Mouse (Mus musculus) adrenal gland, postnatal 36 days (tissue): ENCODE data around the gene Ifna14. TPM values are rescaled to one million over a fixed set of nuclear protein-coding genes. Genes with fewer than 3 reads are reported as not detected.
A peak's percentile ranks its signal among the peaks of the same experiment; 100 is the strongest.
"Not testable (repeated sequence)": the region's sequence is repeated elsewhere in the genome, so short reads cannot be mapped to it uniquely, and the experiment has no call there.

Experiments used
- DNase-seq, 2 experiments: peaks; one replicate each; pipeline ENCODE4 v3.0.0; 2021; ENCODE audit warnings: mixed read lengths in 1 of 2
- long read RNA-seq, 2 experiments: library from polyadenylated mRNA; stranded (forward); transcript quantifications; one replicate each; pipeline ENCODE4 v2.0.0; 2021; ENCODE audit warnings: borderline sequencing depth in 2 of 2
- total RNA-seq, 2 experiments: library from RNA; stranded (reverse); gene quantifications; 2 replicates each; pipeline ENCODE4 v1.2.3; 2021

The Ifna14 gene
- not detected for total RNA-seq
- long read RNA-seq, experiment 1 = 0 reads
- long read RNA-seq, experiment 2 = 0 reads

- no peak for DNase-seq
Measured at GRCm38 (mm10) chr4:88571698-88572097, at the start of gene Ifna14. TSS of gene Ifna14 (minus strand) at chr4:88571798.

GRCm38 (mm10) chr4:88603276-88603675 is 31.7 kb upstream of the Ifna14 start, which contains the start of gene Ifna12:
TSS of gene Ifna12 (minus strand) at chr4:88603376.
- DNase-seq = no peak

- DNase-seq = no peak
Measured at GRCm38 (mm10) chr4:88592285-88592684, 20.7 kb upstream of the Ifna14 start, which contains the start of gene Ifna9. TSS of gene Ifna9 (minus strand) at chr4:88592385.

GRCm38 (mm10) chr4:88561791-88562190 is 9.8 kb downstream of the Ifna14 start:
- DNase-seq = no peak

GRCm38 (mm10) chr4:88558145-88558544 is 13.5 kb downstream of the Ifna14 start, which contains the start of gene Ifna15:
TSS of gene Ifna15 (minus strand) at chr4:88558245.
- not testable (repeated sequence) for DNase-seq

GRCm38 (mm10) chr4:88550161-88550945 is 21.2 kb downstream of the Ifna14 start:
- peak; percentile 82 to 90 for DNase-seq

- peak in 1 of 2 experiments; percentile 15 for DNase-seq
Measured at GRCm38 (mm10) chr4:88547986-88548385, 23.6 kb downstream of the Ifna14 start.

GRCm38 (mm10) chr4:88543649-88544234 is 27.9 kb downstream of the Ifna14 start:
- DNase-seq = peak in 1 of 2 experiments; percentile 16

GRCm38 (mm10) chr4:88537328-88537727 is 34.3 kb downstream of the Ifna14 start:
- peak; percentile 10 to 31 for DNase-seq

GRCm38 (mm10) chr4:88536640-88537039 is 35.0 kb downstream of the Ifna14 start:
- DNase-seq = peak; percentile 81

- no peak for DNase-seq
Measured at GRCm38 (mm10) chr4:88535742-88536141, 35.9 kb downstream of the Ifna14 start.

- DNase-seq = no peak
Measured at GRCm38 (mm10) chr4:88534903-88535302, 36.7 kb downstream of the Ifna14 start.

GRCm38 (mm10) chr4:88533499-88533898 is 38.1 kb downstream of the Ifna14 start:
- DNase-seq = no peak

GRCm38 (mm10) chr4:88530892-88531291 is 40.7 kb downstream of the Ifna14 start:
- DNase-seq = no peak

GRCm38 (mm10) chr4:88530271-88530670 is 41.3 kb downstream of the Ifna14 start:
- peak; percentile 31 to 32 for DNase-seq

GRCm38 (mm10) chr4:88526379-88527049 is 45.1 kb downstream of the Ifna14 start:
- DNase-seq = no peak

GRCm38 (mm10) chr4:88525393-88525792 is 46.2 kb downstream of the Ifna14 start:
- DNase-seq = no peak

GRCm38 (mm10) chr4:88523241-88523640 is 48.4 kb downstream of the Ifna14 start:
- DNase-seq = peak; percentile 13 to 56

- no peak for DNase-seq
Measured at GRCm38 (mm10) chr4:88522674-88523073, 48.9 kb downstream of the Ifna14 start, which contains the start of gene Ifnb1. TSS of gene Ifnb1 (minus strand) at chr4:88522774.
